Mouse (Mus musculus) brain, embryonic 14.5 days (tissue): ENCODE data around the gene Upp2.

Source experiments
- CTCF ChIP-seq: fragments of 200-500 bp; IDR thresholded peaks from 2 replicates; pipeline ENCODE4 v1.5.1; 2012; ENCODE audit warnings: inconsistent platforms, mild to moderate bottlenecking, moderate library complexity, borderline replicate concordance; ENCODE audit not compliant: insufficient read depth, insufficient read length; ENCODE audit errors: extremely low read depth
- POLR2A ChIP-seq: fragments of 200-500 bp; IDR thresholded peaks from 2 replicates; pipeline ENCODE4 v1.6.1; 2012; ENCODE audit warnings: mild to moderate bottlenecking, inconsistent platforms, borderline replicate concordance; ENCODE audit not compliant: poor library complexity, insufficient read depth, insufficient read length, severe bottlenecking; ENCODE audit errors: extremely low read depth

GRCm38 (mm10) chr2:58628993-58629392 lies 61.9 kb downstream of the Upp2 start:
- TF ChIP-seq CTCF (no peak), POLR2A (no peak)
